Mouse (Mus musculus) cerebellum, adult 11-12 months (tissue): Measurements from ENCODE around the gene Slc45a2.

Experiments used
- DNase-seq: peaks from one replicate; pipeline ENCODE4 v3.0.0; 2022

The Slc45a2 gene

GRCm38 (mm10) chr15:11075726-11076361, 75.3 kb downstream of the Slc45a2 start:
- no peak for DNase-seq
